Mouse (Mus musculus): ENCODE data around the gene Cd86. TPM values are rescaled to one million over a fixed set of nuclear protein-coding genes. Genes with fewer than 3 reads are reported as not detected.

Cd86 gene
- 1.8 and 2.0 TPM in 2 replicates for polyA plus RNA-seq (2014; fragmentation: Nextera tagmentation; extraction: Ambion mirVana)

- no peak within 1 kb of the TSS for H3K27ac ChIP-seq (ENCODE audit: low read depth)
- no peak within 1 kb of the TSS for H3K4me2 ChIP-seq (ENCODE audit: low read length)
- ATAC-seq (replicated peaks; ENCODE audit: low FRiP score, low TSS enrichment, low read depth) (no peak), DNase-seq (ENCODE audit: low spot score) (no peak)
- WGBS: 58% methylated on average over 13 of the region's 13 CpGs
- H3K36me3 ChIP-seq (ENCODE audit: control insufficient read depth, insufficient read depth, low read length): no peaks in the 10 kb centered on the region
- H3K27me3 ChIP-seq (replicated peaks; ENCODE audit: control insufficient read depth, insufficient read depth, low read length): no peaks in the 10 kb centered on the region
- H3K4me3 ChIP-seq (ENCODE audit: low read depth, low read length): no peak within 1 kb of the TSS
- no peak within 1 kb of the TSS for H3K9ac ChIP-seq (ENCODE audit: low read length)
- no peaks in the 10 kb centered on the region for H3K9me3 ChIP-seq (ENCODE audit: control insufficient read depth, low read length)
- H3K4me1 ChIP-seq (replicated peaks; ENCODE audit: control insufficient read depth, insufficient read depth, low read length): no peaks in the 10 kb centered on the region
Measured at GRCm38 (mm10) chr16:36665782-36666181, at the start of gene Cd86. TSS of gene Cd86 (minus strand) at chr16:36666081.

- no peak overlapping the region for H3K9ac ChIP-seq (ENCODE audit: low read length)
- H3K4me3 ChIP-seq (ENCODE audit: low read depth, low read length): no peak overlapping the region
- ATAC-seq (replicated peaks; ENCODE audit: low FRiP score, low TSS enrichment, low read depth) (no peak), DNase-seq (ENCODE audit: low spot score) (no peak)
- no peak overlapping the region for H3K4me2 ChIP-seq (ENCODE audit: low read length)
- no peak overlapping the region for H3K27ac ChIP-seq (ENCODE audit: low read depth)
- H3K27me3 ChIP-seq (replicated peaks; ENCODE audit: control insufficient read depth, insufficient read depth, low read length): no peaks in the 10 kb centered on the region
- H3K9me3 ChIP-seq (ENCODE audit: control insufficient read depth, low read length): no peaks in the 10 kb centered on the region
- no peaks in the 10 kb centered on the region for H3K4me1 ChIP-seq (replicated peaks; ENCODE audit: control insufficient read depth, insufficient read depth, low read length)
- 84% methylated on average over 12 of the region's 12 CpGs for WGBS
- H3K36me3 ChIP-seq (ENCODE audit: control insufficient read depth, insufficient read depth, low read length): no peaks in the 10 kb centered on the region
Measured at GRCm38 (mm10) chr16:36711760-36712159, 45.9 kb upstream of the Cd86 start.

- ATAC-seq (replicated peaks; ENCODE audit: low FRiP score, low TSS enrichment, low read depth): no peak
- H3K36me3 ChIP-seq (ENCODE audit: control insufficient read depth, insufficient read depth, low read length): no peaks in the 10 kb centered on the region
Measured at GRCm38 (mm10) chr16:36710794-36711193, 44.9 kb upstream of the Cd86 start.

GRCm38 (mm10) chr16:36709405-36709804 lies 43.5 kb upstream of the Cd86 start:
- Histone ChIP-seq H3K27me3 (replicated peaks; ENCODE audit: control insufficient read depth, insufficient read depth, low read length) (no peaks in the 10 kb centered on the region), H3K9ac (ENCODE audit: low read length) (no peak overlapping the region), H3K27ac (ENCODE audit: low read depth) (no peak overlapping the region), H3K36me3 (ENCODE audit: control insufficient read depth, insufficient read depth, low read length) (no peaks in the 10 kb centered on the region), H3K4me3 (ENCODE audit: low read depth, low read length) (no peak overlapping the region), H3K4me2 (ENCODE audit: low read length) (no peak overlapping the region), H3K4me1 (replicated peaks; ENCODE audit: control insufficient read depth, insufficient read depth, low read length) (no peaks in the 10 kb centered on the region), H3K9me3 (ENCODE audit: control insufficient read depth, low read length) (no peaks in the 10 kb centered on the region)
- WGBS: 93% methylated on average over 17 of the region's 17 CpGs
- DNase-seq (ENCODE audit: low spot score) (no peak), ATAC-seq (replicated peaks; ENCODE audit: low FRiP score, low TSS enrichment, low read depth) (no peak)

More at GRCm38 (mm10) chr16:36710794-36711193, 44.9 kb upstream of the Cd86 start:
- Histone ChIP-seq H3K4me3 (ENCODE audit: low read depth, low read length) (no peak overlapping the region), H3K9ac (ENCODE audit: low read length) (no peak overlapping the region), H3K27ac (ENCODE audit: low read depth) (no peak overlapping the region), H3K4me1 (replicated peaks; ENCODE audit: control insufficient read depth, insufficient read depth, low read length) (no peaks in the 10 kb centered on the region), H3K27me3 (replicated peaks; ENCODE audit: control insufficient read depth, insufficient read depth, low read length) (no peaks in the 10 kb centered on the region), H3K9me3 (ENCODE audit: control insufficient read depth, low read length) (no peaks in the 10 kb centered on the region), H3K4me2 (ENCODE audit: low read length) (no peak overlapping the region)
- 94% methylated on average over 2 of the region's 2 CpGs for WGBS
- DNase-seq (ENCODE audit: low spot score): no peak

GRCm38 (mm10) chr16:36708751-36709150 lies 42.9 kb upstream of the Cd86 start:
- 88% methylated on average over 7 of the region's 7 CpGs for WGBS
- H3K27ac ChIP-seq (ENCODE audit: low read depth): no peak overlapping the region
- no peaks in the 10 kb centered on the region for H3K27me3 ChIP-seq (replicated peaks; ENCODE audit: control insufficient read depth, insufficient read depth, low read length)
- H3K9me3 ChIP-seq (ENCODE audit: control insufficient read depth, low read length): no peaks in the 10 kb centered on the region
- H3K36me3 ChIP-seq (ENCODE audit: control insufficient read depth, insufficient read depth, low read length): no peaks in the 10 kb centered on the region
- H3K4me2 ChIP-seq (ENCODE audit: low read length): no peak overlapping the region
- no peak for ATAC-seq (replicated peaks; ENCODE audit: low FRiP score, low TSS enrichment, low read depth)
- H3K4me3 ChIP-seq (ENCODE audit: low read depth, low read length): no peak overlapping the region
- DNase-seq (ENCODE audit: low spot score): no peak
- H3K9ac ChIP-seq (ENCODE audit: low read length): no peak overlapping the region
- H3K4me1 ChIP-seq (replicated peaks; ENCODE audit: control insufficient read depth, insufficient read depth, low read length): no peaks in the 10 kb centered on the region

- H3K4me2 ChIP-seq (ENCODE audit: low read length): no peak overlapping the region
- no peak overlapping the region for H3K4me3 ChIP-seq (ENCODE audit: low read depth, low read length)
- ATAC-seq (replicated peaks; ENCODE audit: low FRiP score, low TSS enrichment, low read depth): peak; percentile 75
- H3K9me3 ChIP-seq (ENCODE audit: control insufficient read depth, low read length): no peaks in the 10 kb centered on the region
- WGBS: 77% methylated on average over 6 of the region's 6 CpGs
- H3K27me3 ChIP-seq (replicated peaks; ENCODE audit: control insufficient read depth, insufficient read depth, low read length): no peaks in the 10 kb centered on the region
- H3K27ac ChIP-seq (ENCODE audit: low read depth): no peak overlapping the region
- no peaks in the 10 kb centered on the region for H3K4me1 ChIP-seq (replicated peaks; ENCODE audit: control insufficient read depth, insufficient read depth, low read length)
- no peak for DNase-seq (ENCODE audit: low spot score)
- no peaks in the 10 kb centered on the region for H3K36me3 ChIP-seq (ENCODE audit: control insufficient read depth, insufficient read depth, low read length)
- H3K9ac ChIP-seq (ENCODE audit: low read length): no peak overlapping the region
Measured at GRCm38 (mm10) chr16:36707702-36708423, 42.0 kb upstream of the Cd86 start.

GRCm38 (mm10) chr16:36700484-36700883 lies 34.6 kb upstream of the Cd86 start:
- DNase-seq (ENCODE audit: low spot score) (no peak), ATAC-seq (replicated peaks; ENCODE audit: low FRiP score, low TSS enrichment, low read depth) (no peak)
- no peaks in the 10 kb centered on the region for H3K27me3 ChIP-seq (replicated peaks; ENCODE audit: control insufficient read depth, insufficient read depth, low read length)
- H3K36me3 ChIP-seq (ENCODE audit: control insufficient read depth, insufficient read depth, low read length): no peaks in the 10 kb centered on the region
- no peak overlapping the region for H3K9ac ChIP-seq (ENCODE audit: low read length)
- H3K4me3 ChIP-seq (ENCODE audit: low read depth, low read length): no peak overlapping the region
- no peak overlapping the region for H3K4me2 ChIP-seq (ENCODE audit: low read length)
- H3K4me1 ChIP-seq (replicated peaks; ENCODE audit: control insufficient read depth, insufficient read depth, low read length): no peaks in the 10 kb centered on the region
- 83% methylated on average over 2 of the region's 2 CpGs for WGBS
- no peaks in the 10 kb centered on the region for H3K9me3 ChIP-seq (ENCODE audit: control insufficient read depth, low read length)
- H3K27ac ChIP-seq (ENCODE audit: low read depth): no peak overlapping the region

GRCm38 (mm10) chr16:36697331-36697730 lies 31.4 kb upstream of the Cd86 start:
- no peak for DNase-seq (ENCODE audit: low spot score)
- H3K27ac ChIP-seq (ENCODE audit: low read depth): no peak overlapping the region
- no peak overlapping the region for H3K4me3 ChIP-seq (ENCODE audit: low read depth, low read length)
- H3K4me1 ChIP-seq (replicated peaks; ENCODE audit: control insufficient read depth, insufficient read depth, low read length): no peaks in the 10 kb centered on the region
- no peaks in the 10 kb centered on the region for H3K36me3 ChIP-seq (ENCODE audit: control insufficient read depth, insufficient read depth, low read length)
- no peak overlapping the region for H3K4me2 ChIP-seq (ENCODE audit: low read length)
- ATAC-seq (replicated peaks; ENCODE audit: low FRiP score, low TSS enrichment, low read depth): no peak
- H3K27me3 ChIP-seq (replicated peaks; ENCODE audit: control insufficient read depth, insufficient read depth, low read length): peaks cover 18% of the 10 kb centered on the region
- no peak overlapping the region for H3K9ac ChIP-seq (ENCODE audit: low read length)
- 85% methylated on average over 8 of the region's 8 CpGs for WGBS
- no peaks in the 10 kb centered on the region for H3K9me3 ChIP-seq (ENCODE audit: control insufficient read depth, low read length)

- H3K27ac ChIP-seq (ENCODE audit: low read depth): no peak overlapping the region
- ATAC-seq (replicated peaks; ENCODE audit: low FRiP score, low TSS enrichment, low read depth): no peak
- H3K36me3 ChIP-seq (ENCODE audit: control insufficient read depth, insufficient read depth, low read length): no peaks in the 10 kb centered on the region
- peaks cover 18% of the 10 kb centered on the region for H3K27me3 ChIP-seq (replicated peaks; ENCODE audit: control insufficient read depth, insufficient read depth, low read length)
- no peaks in the 10 kb centered on the region for H3K4me1 ChIP-seq (replicated peaks; ENCODE audit: control insufficient read depth, insufficient read depth, low read length)
- H3K9me3 ChIP-seq (ENCODE audit: control insufficient read depth, low read length): no peaks in the 10 kb centered on the region
- H3K4me2 ChIP-seq (ENCODE audit: low read length): peak overlapping the region; percentile 50
- WGBS: 60% methylated on average over 9 of the region's 9 CpGs
- peak overlapping the region; percentile 39; the same call in 1 of the 2 replicates for H3K4me3 ChIP-seq (ENCODE audit: low read depth, low read length)
- DNase-seq (ENCODE audit: low spot score): no peak
- no peak overlapping the region for H3K9ac ChIP-seq (ENCODE audit: low read length)
Measured at GRCm38 (mm10) chr16:36694798-36695290, 29.0 kb upstream of the Cd86 start.

Data from intestine, embryonic 14.5 days (tissue).